Mouse (Mus musculus) midbrain, embryonic 13.5 days (tissue): Measurements from ENCODE around the gene Tecr. TPM values are rescaled to one million over a fixed set of nuclear protein-coding genes. Genes with fewer than 3 reads are reported as not detected.

Experiments
- ATAC-seq: fragments of 200-750 bp; cut with Nextera tagmentation; 2 replicates; pipeline ENCODE4 v1.8.0; 2017; ENCODE audit warnings: mild to moderate bottlenecking, moderate TSS enrichment, moderate library complexity
- H3K27ac ChIP-seq: fragments of 300-500 bp; sonication (generic); 2 replicates; pipeline ENCODE4 v1.5.1; 2015; ENCODE audit warnings: inconsistent platforms, mild to moderate bottlenecking, moderate library complexity
- H3K27me3 ChIP-seq: fragments of 300-500 bp; sonication (generic); 2 replicates; pipeline ENCODE4 v1.6.1; 2015; ENCODE audit warnings: mild to moderate bottlenecking, inconsistent platforms
- H3K36me3 ChIP-seq: fragments of 300-500 bp; sonication (generic); 2 replicates; pipeline ENCODE4 v1.6.1; 2015; ENCODE audit warnings: mild to moderate bottlenecking, inconsistent platforms
- H3K4me1 ChIP-seq: fragments of 300-500 bp; sonication (generic); replicated peaks from 2 replicates; pipeline ENCODE4 v1.6.1; 2015; ENCODE audit warnings: inconsistent platforms
- H3K4me2 ChIP-seq: fragments of 300-500 bp; sonication (generic); replicated peaks from 2 replicates; pipeline ENCODE4 v1.6.1; 2015; ENCODE audit warnings: moderate library complexity, mild to moderate bottlenecking, inconsistent platforms
- H3K4me3 ChIP-seq: fragments of 300-500 bp; sonication (generic); replicated peaks from 2 replicates; pipeline ENCODE4 v1.5.1; 2015; ENCODE audit warnings: mild to moderate bottlenecking, inconsistent platforms
- H3K9ac ChIP-seq: fragments of 300-500 bp; sonication (generic); replicated peaks from 2 replicates; pipeline ENCODE4 v1.6.1; 2015; ENCODE audit warnings: mild to moderate bottlenecking, inconsistent platforms
- H3K9me3 ChIP-seq: fragments of 300-500 bp; sonication (generic); 2 replicates; pipeline ENCODE4 v1.6.1; 2016; ENCODE audit warnings: mild to moderate bottlenecking, inconsistent platforms
- WGBS: fragments of 180-500 bp; shearing (Covaris S2); methylation state at CpG from one replicate; pipeline ENCODE4 v1.1.7; 2015; 5-methylcytosine and 5-hydroxymethylcytosine counted together
- polyA plus RNA-seq: library from polyadenylated mRNA; unstranded; fragments of >200 nt; fragmentation: Nextera tagmentation; extraction: Ambion mirVana; gene quantifications from 2 replicates; pipeline ENCODE4 v1.2.1, GENCODE M21; 2015

Tecr gene
- polyA plus RNA-seq, 1 experiment from 2014 or later = 820 TPM

DNA sequence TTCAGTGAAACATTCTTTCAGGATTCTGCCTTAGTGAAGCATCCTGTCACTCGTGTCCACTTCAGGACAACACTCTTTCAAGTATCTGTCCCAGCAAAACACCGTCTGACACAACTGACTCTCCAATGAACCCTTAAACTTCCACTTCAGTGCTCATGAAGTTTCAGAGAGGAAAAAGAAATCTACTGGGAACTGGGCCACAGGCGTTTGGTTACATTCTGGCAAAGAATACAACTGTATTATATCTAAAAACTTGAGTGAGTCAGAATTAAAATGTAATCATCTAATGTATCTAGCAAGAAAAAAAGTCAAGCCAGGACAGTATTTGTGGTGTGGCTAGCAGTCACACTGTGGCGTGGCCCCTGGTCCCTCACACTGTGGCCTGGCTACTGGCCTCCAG is 31.1 kb upstream of the Tecr start:
- no peak for ATAC-seq
- WGBS = 78% methylated on average over 4 of the region's 4 CpGs
- Histone ChIP-seq H3K4me2 (no peak overlapping the region), H3K4me1 (no peaks in the 10 kb centered on the region), H3K36me3 (no peaks in the 10 kb centered on the region), H3K9me3 (0 out of 2 replicates have a peak, but pooled peaks cover 3% of the 10 kb centered on the region), H3K4me3 (no peak overlapping the region), H3K27me3 (no peaks in the 10 kb centered on the region), H3K27ac (no peak overlapping the region), H3K9ac (no peak overlapping the region)

DNA sequence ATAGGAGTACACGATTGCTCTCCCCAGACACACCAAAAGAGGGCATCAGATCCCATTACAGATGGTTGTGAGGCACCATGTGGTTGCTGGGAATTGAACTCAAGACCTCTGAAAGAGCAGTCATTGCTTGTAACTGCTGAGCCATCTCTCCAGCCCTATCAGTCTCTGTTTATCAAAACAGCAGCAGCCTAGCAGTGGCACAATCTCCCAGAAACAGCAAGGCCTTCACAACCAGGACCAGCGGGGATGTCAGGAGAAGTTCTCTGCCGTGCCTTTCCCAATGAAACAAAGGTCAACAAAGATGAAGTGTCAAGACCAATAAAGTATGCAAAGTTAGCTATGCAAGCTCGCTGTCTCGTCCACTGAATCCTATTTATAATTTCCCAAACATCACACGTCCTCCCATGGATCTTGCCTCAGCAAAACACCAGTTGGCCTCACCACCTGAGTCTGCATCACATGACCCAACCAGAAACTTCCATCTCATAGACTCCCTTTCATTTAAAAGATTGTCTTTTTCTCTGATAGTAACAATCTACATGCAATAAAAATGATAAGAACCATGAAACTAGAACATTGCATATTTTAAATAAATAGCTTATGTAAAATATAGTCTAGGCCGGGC is 24.4 kb upstream of the Tecr start:
- no peaks in the 10 kb centered on the region for H3K27me3 ChIP-seq
- no peaks in the 10 kb centered on the region for H3K36me3 ChIP-seq
- no peak overlapping the region for H3K4me2 ChIP-seq
- H3K4me1 ChIP-seq = no peaks in the 10 kb centered on the region
- H3K9ac ChIP-seq = no peak overlapping the region
- no peak overlapping the region for H3K27ac ChIP-seq
- WGBS = 91% methylated on average over 7 of the region's 7 CpGs
- no peak for ATAC-seq
- H3K9me3 ChIP-seq = 0 out of 2 replicates have a peak, but pooled peaks cover 3% of the 10 kb centered on the region
- H3K4me3 ChIP-seq = no peak overlapping the region

DNA sequence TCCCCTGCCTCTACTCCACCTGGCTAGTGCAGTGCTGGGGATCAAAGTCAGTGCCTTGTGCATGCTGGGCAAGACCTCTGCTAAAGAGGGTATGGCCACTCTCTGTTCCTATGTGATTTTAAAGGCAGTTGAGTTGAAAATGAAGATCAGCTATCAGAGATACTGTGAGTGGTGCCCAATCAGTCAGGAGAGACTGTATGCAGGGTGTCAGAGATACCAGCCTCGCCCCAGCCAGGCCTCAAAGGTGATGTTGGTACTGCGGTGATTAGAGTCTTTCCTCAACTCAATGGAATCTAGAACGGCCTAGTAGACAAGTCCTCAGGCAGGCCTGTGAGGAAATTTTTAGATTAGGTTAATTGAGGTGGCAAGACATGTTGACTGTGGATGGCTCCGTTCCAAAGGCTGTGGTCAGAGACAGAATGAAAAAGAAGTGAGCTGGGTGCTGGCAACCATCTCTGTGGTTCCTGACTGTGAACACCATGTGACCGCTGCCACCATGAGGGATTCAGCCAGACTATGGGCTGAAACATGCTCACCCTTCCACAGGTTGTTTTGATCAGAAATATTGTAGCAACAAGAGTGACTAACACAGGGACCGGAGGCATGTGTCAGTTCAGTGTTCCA is 18.0 kb upstream of the Tecr start:
- ATAC-seq = no peak
- no peak overlapping the region for H3K4me2 ChIP-seq
- 89% methylated on average over 6 of the region's 6 CpGs for WGBS
- H3K36me3 ChIP-seq = no peaks in the 10 kb centered on the region
- no peak overlapping the region for H3K9ac ChIP-seq
- no peak overlapping the region for H3K4me3 ChIP-seq
- no peaks in the 10 kb centered on the region for H3K9me3 ChIP-seq
- H3K27me3 ChIP-seq = 0 out of 2 replicates have a peak, but pooled peaks cover 3% of the 10 kb centered on the region
- peaks cover 3% of the 10 kb centered on the region; the same call in 1 of the 2 replicates for H3K4me1 ChIP-seq
- H3K27ac ChIP-seq = no peak overlapping the region

DNA sequence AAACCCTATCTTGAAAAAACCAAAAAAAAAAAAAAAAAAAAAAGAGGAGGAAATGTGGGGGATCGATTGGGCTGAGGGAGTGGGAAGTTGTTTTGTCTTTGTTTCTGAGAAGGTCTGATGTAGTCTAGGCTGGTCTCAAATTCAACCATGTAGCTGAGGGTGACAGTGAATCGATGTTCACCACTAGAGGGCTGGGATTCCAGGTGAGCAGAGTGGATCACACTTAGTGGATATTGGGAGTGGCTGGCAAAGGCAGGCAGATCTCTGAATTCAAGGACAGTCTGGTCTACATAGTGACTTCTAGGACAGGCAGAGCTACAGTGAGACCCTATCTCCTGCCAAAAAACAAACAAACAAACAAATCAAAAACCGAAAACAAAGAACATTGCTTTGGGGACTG is 17.0 kb upstream of the Tecr start:
- WGBS = 53% methylated on average over 3 of the region's 3 CpGs
- no peaks in the 10 kb centered on the region for H3K36me3 ChIP-seq
- 0 out of 2 replicates have a peak, but pooled peaks cover 3% of the 10 kb centered on the region for H3K27me3 ChIP-seq
- no peak overlapping the region for H3K27ac ChIP-seq
- peak; percentile 12; the same call in 1 of the 2 replicates for ATAC-seq
- H3K4me1 ChIP-seq = peaks cover 3% of the 10 kb centered on the region; the same call in 1 of the 2 replicates
- H3K4me3 ChIP-seq = no peak overlapping the region
- no peak overlapping the region for H3K9ac ChIP-seq
- H3K4me2 ChIP-seq = no peak overlapping the region
- no peaks in the 10 kb centered on the region for H3K9me3 ChIP-seq

DNA sequence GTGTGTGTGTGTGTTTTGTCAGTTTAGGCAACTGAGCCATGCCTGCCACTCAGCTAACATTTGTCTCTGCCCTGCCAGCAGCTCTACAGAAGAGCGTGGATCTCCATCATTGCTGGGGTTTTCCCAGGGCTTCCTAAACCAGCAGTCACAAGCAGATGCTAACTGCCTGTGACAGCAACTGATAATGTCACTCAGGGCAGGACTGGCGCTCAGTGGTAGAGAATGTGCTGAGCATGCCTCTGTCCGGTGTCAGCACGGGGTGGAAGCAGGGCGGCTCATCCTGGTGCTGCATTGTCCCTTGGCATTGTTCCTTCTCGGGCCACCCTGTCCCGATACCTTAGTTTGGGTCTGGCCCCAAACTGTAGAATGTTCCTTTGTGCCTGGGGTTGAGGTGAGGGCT is 15.8 kb upstream of the Tecr start:
- Histone ChIP-seq H3K4me3 (no peak overlapping the region), H3K27me3 (0 out of 2 replicates have a peak, but pooled peaks cover 3% of the 10 kb centered on the region), H3K36me3 (no peaks in the 10 kb centered on the region), H3K27ac (no peak overlapping the region), H3K9me3 (no peaks in the 10 kb centered on the region), H3K4me2 (no peak overlapping the region), H3K4me1 (peaks cover 3% of the 10 kb centered on the region; the same call in 1 of the 2 replicates), H3K9ac (no peak overlapping the region)
- ATAC-seq = no peak
- WGBS = 87% methylated on average over 7 of the region's 7 CpGs

DNA sequence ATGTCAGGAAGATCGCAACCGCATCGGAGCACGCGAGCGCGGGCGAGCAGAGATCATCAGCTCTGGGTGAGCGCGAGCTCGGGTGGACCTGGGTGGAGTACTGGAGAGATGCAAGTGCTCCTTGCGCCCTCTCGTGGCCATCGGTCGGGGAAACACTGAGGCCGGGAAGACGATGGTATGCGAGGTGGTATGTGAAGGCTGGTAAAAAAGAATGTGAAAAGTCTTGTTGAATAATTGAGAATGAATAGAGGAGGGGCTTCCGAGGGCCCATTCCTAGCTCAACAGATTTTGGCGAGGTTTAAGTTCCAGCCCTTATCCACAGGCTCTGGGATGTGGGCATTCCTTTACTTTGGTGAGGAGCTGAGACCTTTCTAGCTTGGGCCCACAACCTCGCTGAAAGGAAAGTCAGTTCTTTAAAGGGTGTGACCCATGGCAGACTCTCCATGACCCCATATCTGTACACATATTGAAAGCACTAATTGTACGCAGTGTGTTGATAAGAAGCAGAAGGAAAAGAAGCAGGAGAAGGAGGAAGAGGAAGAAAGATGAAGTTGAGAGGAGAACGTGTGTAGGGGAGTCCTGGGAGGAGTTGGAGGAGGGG is 14.7 kb upstream of the Tecr start:
- Histone ChIP-seq H3K9me3 (no peaks in the 10 kb centered on the region), H3K4me1 (peaks cover 3% of the 10 kb centered on the region; the same call in 1 of the 2 replicates), H3K27ac (no peak overlapping the region), H3K27me3 (0 out of 2 replicates have a peak, but pooled peaks cover 3% of the 10 kb centered on the region), H3K4me2 (peak overlapping the region; percentile 73), H3K4me3 (peak overlapping the region; percentile 41), H3K36me3 (no peaks in the 10 kb centered on the region), H3K9ac (peak overlapping the region; percentile 70)
- peak; percentile 95 for ATAC-seq
- 11% methylated on average over 23 of the region's 23 CpGs for WGBS

DNA sequence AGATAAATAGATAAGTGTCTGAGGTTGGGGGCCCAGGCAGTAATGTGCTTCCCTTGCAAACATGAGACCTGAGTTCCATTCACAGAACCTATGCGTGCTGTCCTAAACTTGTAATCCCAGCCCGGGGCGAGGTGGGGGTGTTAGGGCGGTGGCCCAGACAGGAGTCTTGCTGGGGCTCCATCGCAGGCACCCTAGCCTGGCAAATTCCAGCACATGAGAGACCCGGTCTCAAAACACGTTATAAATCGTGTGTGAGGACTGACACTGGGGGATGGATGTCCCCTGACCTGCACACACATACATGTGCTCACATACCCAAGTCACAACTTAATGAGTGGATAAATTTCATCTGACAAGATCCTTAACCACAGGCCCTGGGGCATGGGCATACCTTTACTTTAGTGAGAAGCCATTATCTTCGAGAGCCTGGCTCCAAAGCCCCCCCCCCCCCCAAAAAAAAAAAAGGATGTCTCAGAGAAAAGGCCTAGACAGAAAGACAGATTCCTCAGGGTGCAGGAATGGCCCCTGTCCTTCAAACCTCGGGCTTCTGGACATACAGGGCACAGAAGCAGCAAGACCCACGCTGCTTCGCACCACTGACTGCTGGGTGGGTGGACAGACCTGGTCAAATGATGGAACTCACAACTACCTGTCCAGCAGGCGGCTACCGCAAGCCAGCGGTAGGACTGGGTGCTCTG is 14.1 kb upstream of the Tecr start:
- ATAC-seq = peak; percentile 51; the same call in 1 of the 2 replicates
- Histone ChIP-seq H3K9ac (peak overlapping the region; percentile 70), H3K9me3 (no peaks in the 10 kb centered on the region), H3K36me3 (no peaks in the 10 kb centered on the region), H3K4me1 (peaks cover 3% of the 10 kb centered on the region; the same call in 1 of the 2 replicates), H3K27me3 (0 out of 2 replicates have a peak, but pooled peaks cover 3% of the 10 kb centered on the region), H3K4me2 (peak overlapping the region; percentile 73), H3K4me3 (peak overlapping the region; percentile 41), H3K27ac (no peak overlapping the region)
- 53% methylated on average over 15 of the region's 15 CpGs for WGBS

DNA sequence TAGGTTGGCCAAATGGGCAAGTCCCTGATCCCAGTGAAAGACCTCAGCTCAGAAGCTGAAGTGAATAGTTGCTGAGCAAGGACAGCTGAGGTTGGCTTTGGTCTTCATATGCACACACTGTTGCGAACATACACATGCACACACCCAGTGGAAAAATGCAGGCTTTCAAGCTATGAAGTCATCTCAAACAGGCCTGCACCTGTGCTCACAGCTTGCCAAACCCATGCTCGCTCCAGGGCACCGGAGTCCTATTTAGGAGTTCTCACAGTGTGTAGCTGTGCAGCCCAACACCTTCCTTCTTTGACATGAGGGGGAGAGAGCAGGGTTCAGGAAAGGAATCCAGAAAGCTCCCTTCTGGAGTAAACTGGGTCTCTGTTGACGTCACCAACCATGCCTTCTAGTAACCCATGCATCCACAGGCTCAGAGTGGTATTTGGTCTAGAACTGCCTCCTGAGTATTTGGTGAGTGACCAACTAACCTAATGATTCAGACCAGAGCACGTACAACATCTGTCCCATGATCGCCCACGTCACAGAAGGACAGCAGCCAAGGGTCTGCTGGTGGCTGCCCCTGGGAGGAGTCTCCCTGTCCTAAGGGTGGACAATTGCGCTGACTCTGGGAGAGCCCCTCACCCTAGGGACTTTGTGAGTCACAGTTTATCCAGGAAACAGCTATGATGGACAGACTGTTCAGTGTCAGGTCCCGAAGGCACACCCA is 12.0 kb upstream of the Tecr start:
- WGBS = 91% methylated on average over 9 of the region's 9 CpGs
- peaks cover 3% of the 10 kb centered on the region; the same call in 1 of the 2 replicates for H3K4me1 ChIP-seq
- H3K27me3 ChIP-seq = 0 out of 2 replicates have a peak, but pooled peaks cover 3% of the 10 kb centered on the region
- H3K9me3 ChIP-seq = no peaks in the 10 kb centered on the region
- H3K4me3 ChIP-seq = no peak overlapping the region
- ATAC-seq = no peak
- H3K9ac ChIP-seq = no peak overlapping the region
- H3K27ac ChIP-seq = no peak overlapping the region
- no peak overlapping the region for H3K4me2 ChIP-seq
- no peaks in the 10 kb centered on the region for H3K36me3 ChIP-seq

DNA sequence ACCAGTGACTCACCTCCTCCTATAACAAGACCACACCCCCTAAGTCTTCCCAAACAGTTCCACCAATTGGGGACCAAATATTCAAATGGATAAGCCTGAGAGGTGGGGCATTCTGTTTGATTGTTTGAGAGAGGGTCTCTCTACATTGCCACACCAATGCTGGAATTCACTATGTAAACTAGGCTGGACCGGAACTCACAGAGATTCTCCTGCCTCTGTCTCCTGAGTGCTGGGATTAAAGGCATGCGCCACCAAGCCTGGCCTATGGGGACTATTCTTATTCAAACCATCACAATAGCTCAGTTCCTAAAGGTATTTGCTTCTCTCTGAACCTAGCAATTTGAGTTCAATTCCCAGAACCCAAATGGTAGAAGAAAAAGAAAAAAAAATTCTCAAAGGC is 10.8 kb upstream of the Tecr start:
- no peak overlapping the region for H3K4me3 ChIP-seq
- H3K27ac ChIP-seq = no peak overlapping the region
- 93% methylated on average over 2 of the region's 2 CpGs for WGBS
- 0 out of 2 replicates have a peak, but pooled peaks cover 3% of the 10 kb centered on the region for H3K27me3 ChIP-seq
- H3K36me3 ChIP-seq = peaks cover 9% of the 10 kb centered on the region
- H3K9me3 ChIP-seq = no peaks in the 10 kb centered on the region
- H3K4me1 ChIP-seq = peaks cover 3% of the 10 kb centered on the region; the same call in 1 of the 2 replicates
- H3K9ac ChIP-seq = no peak overlapping the region
- ATAC-seq = no peak
- no peak overlapping the region for H3K4me2 ChIP-seq

DNA sequence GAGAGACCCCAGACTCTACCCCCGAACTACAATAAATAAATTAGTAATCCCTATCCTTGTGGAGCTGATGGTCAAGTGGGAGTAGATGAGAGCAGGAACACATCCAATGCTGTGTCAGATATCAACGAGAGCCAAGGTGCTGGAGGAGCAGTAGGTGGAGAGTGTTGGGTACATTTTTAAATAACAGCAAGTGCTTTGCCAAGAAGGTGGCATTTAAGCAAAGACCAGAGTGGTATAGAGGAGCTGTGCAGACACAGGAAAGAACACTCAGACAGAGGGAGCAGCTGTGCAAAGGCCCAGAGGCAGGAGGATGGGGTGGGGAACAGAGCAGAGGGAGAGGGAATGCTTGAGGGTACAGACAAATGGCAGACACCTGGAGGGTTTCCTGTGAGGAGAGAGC is 9.3 kb upstream of the Tecr start:
- 0 out of 2 replicates have a peak, but pooled peaks cover 3% of the 10 kb centered on the region for H3K27me3 ChIP-seq
- H3K9ac ChIP-seq = no peak overlapping the region
- no peak overlapping the region for H3K4me2 ChIP-seq
- 86% methylated on average over 2 of the region's 2 CpGs for WGBS
- H3K9me3 ChIP-seq = no peaks in the 10 kb centered on the region
- peaks cover 21% of the 10 kb centered on the region for H3K36me3 ChIP-seq
- H3K4me1 ChIP-seq = peaks cover 2% of the 10 kb centered on the region; the same call in 1 of the 2 replicates
- no peak for ATAC-seq
- H3K27ac ChIP-seq = no peak overlapping the region
- no peak overlapping the region for H3K4me3 ChIP-seq

DNA sequence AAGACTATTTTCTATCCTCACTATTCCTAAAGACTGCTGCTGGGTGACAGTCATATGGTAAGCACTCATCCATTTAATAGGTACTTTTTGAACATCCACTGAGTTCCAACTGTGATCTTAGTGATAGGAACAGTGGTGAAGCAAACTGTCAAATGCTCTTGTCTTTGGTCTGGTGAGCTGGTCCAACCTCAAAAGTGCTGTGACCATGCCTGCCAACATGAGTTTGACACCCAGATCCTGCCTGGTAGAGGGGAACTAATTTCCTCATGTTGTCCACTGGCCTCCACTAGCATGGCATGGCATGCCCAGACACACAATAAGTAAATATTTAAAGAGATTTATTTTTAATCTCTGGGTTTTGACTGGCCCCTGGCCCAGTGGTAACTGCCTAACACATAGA is 8.9 kb upstream of the Tecr start:
- Histone ChIP-seq H3K9ac (no peak overlapping the region), H3K4me2 (no peak overlapping the region), H3K27me3 (0 out of 2 replicates have a peak, but pooled peaks cover 2% of the 10 kb centered on the region), H3K9me3 (no peaks in the 10 kb centered on the region), H3K4me3 (no peak overlapping the region), H3K36me3 (peaks cover 25% of the 10 kb centered on the region), H3K27ac (no peak overlapping the region), H3K4me1 (no peaks in the 10 kb centered on the region)
- ATAC-seq = no peak
